Mouse (Mus musculus) left cerebral cortex, adult 2 months (tissue): ENCODE data around the gene Rnf227. TPM values are rescaled to one million over a fixed set of nuclear protein-coding genes. Genes with fewer than 3 reads are reported as not detected.
"Not testable (repeated sequence)": the region's sequence is repeated elsewhere in the genome, so short reads cannot be mapped to it uniquely, and the experiment has no call there.

Source experiments
- DNase-seq, 2 experiments: peaks; one replicate each; pipeline ENCODE4 v3.0.0; 2021 to 2022; ENCODE audit warnings: low spot score in 2 of 2, mixed read lengths in 1 of 2; ENCODE audit errors: extremely low spot score in 1 of 2
- H3K27ac ChIP-seq: fragments of 200-600 bp; 2 replicates; pipeline ENCODE4 v1.8.1; 2022
- H3K4me3 ChIP-seq: fragments of 200-600 bp; 2 replicates; pipeline ENCODE4 v1.8.1; 2022
- CTCF ChIP-seq: fragments of 200-600 bp; IDR thresholded peaks from 2 replicates; pipeline ENCODE4 v1.8.1; 2022; ENCODE audit warnings: antibody characterized with exemption, mild to moderate bottlenecking, moderate library complexity
- intact Hi-C: fragments of 180-260 bp; cut with DNase I; formaldehyde crosslinking; loops from one replicate; pipeline ENCODE4 v1.15.1; 2025
- long read RNA-seq, 2 experiments: library from polyadenylated mRNA; stranded (forward); transcript quantifications; one replicate each; pipeline ENCODE4 v2.0.0; 2021; ENCODE audit warnings: borderline mapping rate in 2 of 2
- total RNA-seq, 2 experiments: library from RNA; stranded (reverse); gene quantifications; 2 replicates each; pipeline ENCODE4 v1.2.3; 2021

Rnf227 gene
- total RNA-seq = 100 to 1,000 TPM; 170 to 181 TPM
- long read RNA-seq, experiment 1, transcript Rnf227-201 (2 exons, 2,081 nt) = major isoform, 221 of 227 reads
- long read RNA-seq, experiment 1, partial matches to known transcripts = 0 of 227 reads
- long read RNA-seq, experiment 1, other reads (novel, unspliced or antisense) = 5 of 227 reads
- long read RNA-seq, experiment 2, transcript Rnf227-201 (2 exons, 2,081 nt) = major isoform, 143 of 148 reads
- long read RNA-seq, experiment 2, partial matches to known transcripts = 0 of 148 reads
- long read RNA-seq, experiment 2, other reads (novel, unspliced or antisense) = 5 of 148 reads

- Histone ChIP-seq H3K27ac (peak within 1 kb of the TSS; percentile 95), H3K4me3 (peak within 1 kb of the TSS; percentile 84)
- intact Hi-C loops = loop anchor here (1.0 kb wide), 1 partner anchor 26 kb away; no protein-coding TSS in a partner anchor
- DNase-seq = peak; percentile 81 to 82
- TF ChIP-seq CTCF = no peak
Measured at GRCm38 (mm10) chr11:69340161-69341131, at the start of gene Rnf227. Rnf227 (plus strand) TSS chr11:69340461.

- intact Hi-C loops = no loop called here
- H3K4me3 ChIP-seq = no peak overlapping the region
- no peak for TF ChIP-seq CTCF
- no peak for DNase-seq
- H3K27ac ChIP-seq = no peak overlapping the region
Measured at GRCm38 (mm10) chr11:69291111-69291510, 49.1 kb upstream of the Rnf227 start.

GRCm38 (mm10) chr11:69295286-69295685 lies 45.0 kb upstream of the Rnf227 start:
- intact Hi-C loops = no loop called here
- H3K4me3 ChIP-seq = no peak overlapping the region
- no peak for TF ChIP-seq CTCF
- DNase-seq = no peak
- peak overlapping the region; percentile 54 for H3K27ac ChIP-seq

GRCm38 (mm10) chr11:69297799-69298198 lies 42.5 kb upstream of the Rnf227 start:
- DNase-seq = no peak
- intact Hi-C loops = no loop called here
- H3K4me3 ChIP-seq = no peak overlapping the region
- TF ChIP-seq CTCF = no peak
- H3K27ac ChIP-seq = peak overlapping the region; percentile 44; the same call in 1 of the 2 replicates

GRCm38 (mm10) chr11:69298231-69298630 lies 42.0 kb upstream of the Rnf227 start:
- DNase-seq = no peak
- no peak for TF ChIP-seq CTCF
- intact Hi-C loops = no loop called here

GRCm38 (mm10) chr11:69302817-69303216 lies 37.4 kb upstream of the Rnf227 start:
- Histone ChIP-seq H3K27ac (no peak overlapping the region), H3K4me3 (no peak overlapping the region)
- intact Hi-C loops = no loop called here
- no peak for DNase-seq
- no peak for TF ChIP-seq CTCF

More at GRCm38 (mm10) chr11:69298231-69298630, 42.0 kb upstream of the Rnf227 start:
- H3K4me3 ChIP-seq = no peak overlapping the region
- peak overlapping the region; percentile 68 for H3K27ac ChIP-seq

- no peak for DNase-seq
- Histone ChIP-seq H3K4me3 (no peak overlapping the region), H3K27ac (no peak overlapping the region)
- no peak for TF ChIP-seq CTCF
- intact Hi-C loops = no loop called here
Measured at GRCm38 (mm10) chr11:69305291-69305690, 35.0 kb upstream of the Rnf227 start.

- no peak for DNase-seq
- no peak for TF ChIP-seq CTCF
- intact Hi-C loops = no loop called here
- H3K4me3 ChIP-seq = no peak overlapping the region
- no peak overlapping the region for H3K27ac ChIP-seq
Measured at GRCm38 (mm10) chr11:69306039-69306438, 34.2 kb upstream of the Rnf227 start.

GRCm38 (mm10) chr11:69311266-69311665 lies 29.0 kb upstream of the Rnf227 start:
- no peak for TF ChIP-seq CTCF
- intact Hi-C loops = no loop called here
- DNase-seq = no peak
- H3K27ac ChIP-seq = no peak overlapping the region
- no peak overlapping the region for H3K4me3 ChIP-seq

- TF ChIP-seq CTCF = no peak
- intact Hi-C loops = no loop called here
- H3K27ac ChIP-seq = no peak overlapping the region
- DNase-seq = no peak
- no peak overlapping the region for H3K4me3 ChIP-seq
Measured at GRCm38 (mm10) chr11:69316361-69316760, 23.9 kb upstream of the Rnf227 start.

- DNase-seq, H3K27ac ChIP-seq, intact Hi-C loops, H3K4me3 ChIP-seq: not testable (repeated sequence)
Measured at GRCm38 (mm10) chr11:69318000-69318399, 22.3 kb upstream of the Rnf227 start.

GRCm38 (mm10) chr11:69321580-69321979 lies 18.7 kb upstream of the Rnf227 start:
- DNase-seq = no peak
- no peak for TF ChIP-seq CTCF
- intact Hi-C loops = no loop called here
- Histone ChIP-seq H3K27ac (no peak overlapping the region), H3K4me3 (no peak overlapping the region)
